Mouse (Mus musculus) bone marrow macrophage, adult 2 months (primary cell): ENCODE data around the gene Fam57b. TPM values are rescaled to one million over a fixed set of nuclear protein-coding genes. Genes with fewer than 3 reads are reported as not detected.
A peak's percentile ranks its signal among the peaks of the same experiment; 100 is the strongest.

Source experiments
- H3K27ac ChIP-seq: 2 replicates; pipeline ENCODE4 v1.5.1; 2012; ENCODE audit warnings: low read depth, low read length; ENCODE audit not compliant: insufficient read depth
- H3K4me1 ChIP-seq: 2 replicates; pipeline ENCODE4 v1.6.1; 2012; ENCODE audit warnings: low read length; ENCODE audit not compliant: control insufficient read depth, insufficient read depth
- H3K4me3 ChIP-seq: 2 replicates; pipeline ENCODE4 v1.5.1; 2012; ENCODE audit warnings: mild to moderate bottlenecking, low read length, moderate library complexity; ENCODE audit not compliant: insufficient read depth
- CTCF ChIP-seq: IDR thresholded peaks from 2 replicates; pipeline ENCODE4 v1.5.1; 2012; ENCODE audit warnings: low read depth, mild to moderate bottlenecking, low read length, moderate library complexity
- POLR2A ChIP-seq: IDR thresholded peaks from 2 replicates; pipeline ENCODE4 v1.6.1; 2012; ENCODE audit warnings: mild to moderate bottlenecking, low read depth, low read length, borderline replicate concordance
- polyA plus RNA-seq: library from polyadenylated mRNA; stranded (reverse); fragments of >200 nt; gene quantifications from 2 replicates; pipeline ENCODE4 v1.2.4, GENCODE M21; 2012; ENCODE audit not compliant: missing spikeins, insufficient read depth, insufficient read length

The Fam57b gene
- polyA plus RNA-seq, 1 experiment = 0.74 TPM

- Histone ChIP-seq H3K4me1 (peaks cover 32% of the 10 kb centered on the region), H3K27ac (no peak overlapping the region), H3K4me3 (no peak overlapping the region)
- TF ChIP-seq CTCF (no peak), POLR2A (no peak)
Observed at GRCm38 (mm10) chr7:126761529-126762067, 35.9 kb upstream of the Fam57b start.

- Histone ChIP-seq H3K4me3 (no peak overlapping the region), H3K27ac (no peak overlapping the region), H3K4me1 (peaks cover 32% of the 10 kb centered on the region)
- no peak for TF ChIP-seq POLR2A
- no peak for TF ChIP-seq CTCF
Observed at GRCm38 (mm10) chr7:126762471-126763008, 34.9 kb upstream of the Fam57b start.

GRCm38 (mm10) chr7:126765540-126765939 lies 31.9 kb upstream of the Fam57b start:
- Histone ChIP-seq H3K4me1 (peaks cover 38% of the 10 kb centered on the region), H3K4me3 (no peak overlapping the region), H3K27ac (no peak overlapping the region)
- no peak for TF ChIP-seq POLR2A
- no peak for TF ChIP-seq CTCF

GRCm38 (mm10) chr7:126766201-126766600 lies 31.3 kb upstream of the Fam57b start, which contains the start of gene Gdpd3:
Gene Gdpd3, plus strand, starts transcription at chr7:126766334.
- H3K4me3 ChIP-seq = no peak within 1 kb of the TSS
- no peak within 1 kb of the TSS for H3K27ac ChIP-seq
- no peak for TF ChIP-seq POLR2A
- no peak for TF ChIP-seq CTCF
- peaks cover 37% of the 10 kb centered on the region for H3K4me1 ChIP-seq

- peaks cover 36% of the 10 kb centered on the region for H3K4me1 ChIP-seq
- no peak overlapping the region for H3K4me3 ChIP-seq
- TF ChIP-seq CTCF (no peak), POLR2A (no peak)
- no peak overlapping the region for H3K27ac ChIP-seq
Observed at GRCm38 (mm10) chr7:126767001-126767400, 30.5 kb upstream of the Fam57b start.

- H3K27ac ChIP-seq = 0 out of 2 replicates have a peak overlapping the region, but pooled peaks have one; percentile 4
- H3K4me1 ChIP-seq = peaks cover 47% of the 10 kb centered on the region
- TF ChIP-seq CTCF (no peak), POLR2A (no peak)
- H3K4me3 ChIP-seq = no peak overlapping the region
Observed at GRCm38 (mm10) chr7:126770784-126771183, 26.7 kb upstream of the Fam57b start.

- no peak overlapping the region for H3K4me3 ChIP-seq
- H3K27ac ChIP-seq = no peak overlapping the region
- peaks cover 55% of the 10 kb centered on the region for H3K4me1 ChIP-seq
- TF ChIP-seq POLR2A (no peak), CTCF (no peak)
Observed at GRCm38 (mm10) chr7:126773351-126773750, 24.1 kb upstream of the Fam57b start.

GRCm38 (mm10) chr7:126774463-126774862 lies 23.0 kb upstream of the Fam57b start:
- H3K27ac ChIP-seq = no peak overlapping the region
- TF ChIP-seq POLR2A (no peak), CTCF (no peak)
- peaks cover 57% of the 10 kb centered on the region for H3K4me1 ChIP-seq
- no peak overlapping the region for H3K4me3 ChIP-seq

- Histone ChIP-seq H3K4me1 (peaks cover 57% of the 10 kb centered on the region), H3K4me3 (no peak overlapping the region), H3K27ac (no peak overlapping the region)
- TF ChIP-seq CTCF (peak; percentile 12; the same call in 1 of the 2 replicates), POLR2A (no peak)
Observed at GRCm38 (mm10) chr7:126775185-126775977, 22.1 kb upstream of the Fam57b start.

- no peak overlapping the region for H3K4me3 ChIP-seq
- H3K4me1 ChIP-seq = peaks cover 54% of the 10 kb centered on the region
- TF ChIP-seq POLR2A (no peak), CTCF (no peak)
- no peak overlapping the region; the same call in 1 of the 2 replicates for H3K27ac ChIP-seq
Observed at GRCm38 (mm10) chr7:126775978-126776234, 21.6 kb upstream of the Fam57b start.

- Histone ChIP-seq H3K27ac (peak within 1 kb of the TSS; percentile 67), H3K4me1 (peaks cover 47% of the 10 kb centered on the region), H3K4me3 (peak within 1 kb of the TSS; percentile 62)
- TF ChIP-seq POLR2A (no peak), CTCF (no peak)
Observed at GRCm38 (mm10) chr7:126776598-126777057, 20.8 kb upstream of the Fam57b start, which contains the start of gene Ypel3. Gene Ypel3, plus strand, starts transcription at chr7:126776955.
